Mouse (Mus musculus): ENCODE results near the gene AC192777.2. TPM values are rescaled to one million over a fixed set of nuclear protein-coding genes. Genes with fewer than 3 reads are reported as not detected.
"Not testable (repeated sequence)": the region's sequence is repeated elsewhere in the genome, so short reads cannot be mapped to it uniquely, and the experiment has no call there.

AC192777.2 gene
- not detected in 2 replicates for polyA plus RNA-seq (2016; fragmentation: Nextera tagmentation; extraction: Ambion mirVana)

- H3K36me3 ChIP-seq; DNase-seq (ENCODE audit: low spot score); H3K27me3 ChIP-seq (ENCODE audit: insufficient read depth, poor library complexity, severe bottlenecking); H3K4me3 ChIP-seq; H3K27ac ChIP-seq; H3K4me1 ChIP-seq (replicated peaks); H3K9me3 ChIP-seq: not testable (repeated sequence)
- WGBS: 90% methylated on average over 1 of the region's 1 CpGs
These were observed at the start of gene AC192777.2 for GRCm38 (mm10) chr17:40095150-40095549. AC192777.2 (plus strand) TSS chr17:40095450.

- not testable (repeated sequence) for DNase-seq (ENCODE audit: low spot score); H3K27ac ChIP-seq
These were observed 20.9 kb downstream of the AC192777.2 start for GRCm38 (mm10) chr17:40116172-40116571.

GRCm38 (mm10) chr17:40116877-40117276, 21.6 kb downstream of the AC192777.2 start:
- H3K27me3 ChIP-seq (ENCODE audit: insufficient read depth, poor library complexity, severe bottlenecking); H3K4me1 ChIP-seq (replicated peaks); H3K36me3 ChIP-seq; H3K9me3 ChIP-seq; DNase-seq (ENCODE audit: low spot score); H3K27ac ChIP-seq; H3K4me3 ChIP-seq: not testable (repeated sequence)
- WGBS: 64% methylated on average over 4 of the region's 4 CpGs

More at GRCm38 (mm10) chr17:40116172-40116571, 20.9 kb downstream of the AC192777.2 start:
- H3K4me1 ChIP-seq (replicated peaks); H3K36me3 ChIP-seq; H3K4me3 ChIP-seq; H3K27me3 ChIP-seq (ENCODE audit: insufficient read depth, poor library complexity, severe bottlenecking); H3K9me3 ChIP-seq: not testable (repeated sequence)
- 93% methylated on average over 6 of the region's 6 CpGs for WGBS

Other genes starting within 250 kb of the AC192777.2 start
- not detected in 2 replicates for gene Esp38, start 144.9 kb upstream of the AC192777.2 start, polyA plus RNA-seq (2016; fragmentation: Nextera tagmentation; extraction: Ambion mirVana)
- not detected in 2 replicates for gene Pgk2, start 113.2 kb downstream of the AC192777.2 start, polyA plus RNA-seq (2016; fragmentation: Nextera tagmentation; extraction: Ambion mirVana)
- not detected in 2 replicates for gene Crisp3, start 146.8 kb downstream of the AC192777.2 start, polyA plus RNA-seq (2016; fragmentation: Nextera tagmentation; extraction: Ambion mirVana)
- gene Crisp1, start 223.8 kb downstream of the AC192777.2 start, polyA plus RNA-seq (2016; fragmentation: Nextera tagmentation; extraction: Ambion mirVana): not detected in 2 replicates